Mouse (Mus musculus) limb, embryonic 14.5 days (tissue): Measurements from ENCODE around the gene Cct5. TPM values are rescaled to one million over a fixed set of nuclear protein-coding genes. Genes with fewer than 3 reads are reported as not detected.
"Not testable (repeated sequence)": the region's sequence is repeated elsewhere in the genome, so short reads cannot be mapped to it uniquely, and the experiment has no call there.

ENCODE experiments used
- ATAC-seq: fragments of 200-750 bp; cut with Nextera tagmentation; 2 replicates; pipeline ENCODE4 v1.8.0; 2017; ENCODE audit warnings: low read depth, moderate number of reproducible peaks, moderate TSS enrichment; ENCODE audit not compliant: low FRiP score
- DNase-seq: peaks from one replicate; pipeline ENCODE4 v3.0.0-alpha.2; 2015; ENCODE audit warnings: low spot score
- H3K27ac ChIP-seq: fragments of 300-500 bp; sonication (generic); replicated peaks from 2 replicates; pipeline ENCODE4 v1.5.1; 2014; ENCODE audit warnings: low read depth, mild to moderate bottlenecking, low read length, moderate library complexity, mixed read lengths
- H3K27me3 ChIP-seq: fragments of 300-500 bp; sonication (generic); 2 replicates; pipeline ENCODE4 v1.6.1; 2014; ENCODE audit warnings: low read length, mixed read lengths; ENCODE audit not compliant: control insufficient read depth, insufficient read depth
- H3K36me3 ChIP-seq: fragments of 300-500 bp; sonication (generic); 2 replicates; pipeline ENCODE4 v1.6.1; 2014; ENCODE audit warnings: mild to moderate bottlenecking, low read length, moderate library complexity, mixed read lengths; ENCODE audit not compliant: control insufficient read depth, insufficient read depth
- H3K4me1 ChIP-seq: fragments of 300-500 bp; sonication (generic); 2 replicates; pipeline ENCODE4 v1.6.1; 2014; ENCODE audit warnings: antibody characterized with exemption, low read length, mixed read lengths; ENCODE audit not compliant: control insufficient read depth, insufficient read depth
- H3K4me2 ChIP-seq: fragments of 300-500 bp; sonication (generic); replicated peaks from 2 replicates; pipeline ENCODE4 v1.6.1; 2014; ENCODE audit warnings: low read depth, mild to moderate bottlenecking, low read length, moderate library complexity; ENCODE audit not compliant: severe bottlenecking
- H3K4me3 ChIP-seq: fragments of 300-500 bp; sonication (generic); replicated peaks from 2 replicates; pipeline ENCODE4 v1.5.1; 2014; ENCODE audit warnings: low read length
- H3K9ac ChIP-seq: fragments of 300-500 bp; sonication (generic); 2 replicates; pipeline ENCODE4 v1.6.1; 2014; ENCODE audit warnings: mild to moderate bottlenecking, low read depth, low read length, moderate library complexity; ENCODE audit not compliant: severe bottlenecking
- H3K9me3 ChIP-seq: fragments of 300-500 bp; sonication (generic); 2 replicates; pipeline ENCODE4 v1.6.1; 2016; ENCODE audit warnings: low read length; ENCODE audit not compliant: control insufficient read depth
- POLR2A ChIP-seq: fragments of 200-500 bp; IDR thresholded peaks from 2 replicates; pipeline ENCODE4 v1.8.0; 2012; ENCODE audit warnings: inconsistent platforms, mild to moderate bottlenecking, moderate library complexity, borderline replicate concordance; ENCODE audit not compliant: insufficient read depth, insufficient read length; ENCODE audit errors: extremely low read depth
- WGBS: fragments of 180-500 bp; shearing (Covaris S2); extraction: QIAGEN DNeasy Blood & Tissue Kit; methylation state at CpG from one replicate; pipeline ENCODE4 v1.1.7; 2014; 5-methylcytosine and 5-hydroxymethylcytosine counted together
- polyA plus RNA-seq, 2 experiments: library from polyadenylated mRNA; depleted of rRNA in 1 of 2; stranded (reverse) in 1 of 2; unstranded in 1 of 2; fragments of >200 nt; fragmentation: Nextera tagmentation in 1 of 2; extraction: Ambion mirVana in 1 of 2; gene quantifications; 2 replicates each; pipeline versions ENCODE4 v1.2.1 to v1.2.3; 2012 to 2014

Gene Cct5
- polyA plus RNA-seq, 2 experiments: 328 to 505 TPM

DNA sequence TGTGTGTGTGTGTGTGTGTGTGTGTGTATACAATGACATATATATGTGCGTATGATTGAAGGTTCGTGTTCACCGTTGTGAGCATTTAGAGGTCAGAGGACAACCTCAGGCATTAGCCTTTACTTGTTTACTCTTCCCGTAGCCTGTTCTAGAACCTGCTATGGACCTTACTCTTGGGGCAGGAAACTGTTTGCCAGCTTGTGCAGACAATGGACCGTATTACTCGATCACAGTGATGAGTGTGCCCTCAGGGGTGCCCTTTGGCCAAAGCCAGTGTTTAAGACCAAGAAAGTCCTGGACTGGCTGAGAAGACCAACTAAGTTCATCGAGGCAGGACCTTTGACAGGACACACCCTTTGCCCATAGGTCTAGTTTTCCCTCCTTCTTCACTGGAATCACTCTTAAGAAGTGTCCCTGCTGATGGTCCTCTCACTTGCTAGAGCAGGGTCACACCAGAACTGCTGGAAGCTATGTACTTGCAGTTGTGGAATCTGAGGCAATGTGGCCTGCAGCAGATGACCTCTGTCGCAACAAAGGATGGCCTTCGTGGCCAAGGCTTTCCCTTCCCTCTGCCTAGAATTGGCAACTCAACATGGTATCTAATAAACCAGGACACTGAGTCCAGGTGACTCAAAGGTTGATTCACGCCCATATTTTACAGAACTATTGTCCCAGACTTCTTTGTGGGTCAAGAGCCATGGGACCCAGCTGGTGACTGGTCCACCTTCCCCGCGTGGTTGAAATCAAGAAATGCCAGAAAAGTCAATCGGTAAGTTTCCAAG, 18.1 kb downstream of the Cct5 start:
- Histone ChIP-seq H3K4me1 (no peaks in the 10 kb centered on the region), H3K4me3 (no peak overlapping the region), H3K27me3 (no peaks in the 10 kb centered on the region), H3K36me3 (no peaks in the 10 kb centered on the region), H3K9ac (no peak overlapping the region), H3K4me2 (no peak overlapping the region), H3K9me3 (no peaks in the 10 kb centered on the region), H3K27ac (no peak overlapping the region)
- WGBS: 89% methylated on average over 13 of the region's 13 CpGs
- DNase-seq: no peak
- no peak for ATAC-seq
- TF ChIP-seq POLR2A: no peak

DNA sequence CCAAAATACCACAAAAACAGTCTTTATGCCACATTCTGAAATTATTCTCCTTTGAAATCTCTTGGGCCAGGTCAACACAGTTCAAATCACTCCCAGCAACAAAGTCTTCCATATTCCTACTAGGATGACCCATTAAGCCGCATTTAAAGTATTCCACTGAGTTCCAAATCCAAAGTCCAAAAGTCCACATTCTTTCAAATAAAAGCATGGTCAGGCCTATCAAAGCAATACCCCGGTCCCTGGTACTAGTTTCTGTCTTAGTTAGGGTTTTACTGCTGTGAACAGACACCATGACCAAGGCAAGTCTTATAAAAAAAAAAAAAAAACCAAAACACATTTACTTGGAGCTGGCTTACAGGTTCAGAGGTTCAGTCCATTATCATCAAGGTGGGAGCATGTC, 20.5 kb downstream of the Cct5 start:
- H3K4me1 ChIP-seq, H3K9me3 ChIP-seq, H3K9ac ChIP-seq, H3K36me3 ChIP-seq, H3K4me3 ChIP-seq, H3K27ac ChIP-seq, ATAC-seq, H3K4me2 ChIP-seq, H3K27me3 ChIP-seq, DNase-seq: not testable (repeated sequence)
- WGBS: 88% methylated on average over 2 of the region's 2 CpGs

DNA sequence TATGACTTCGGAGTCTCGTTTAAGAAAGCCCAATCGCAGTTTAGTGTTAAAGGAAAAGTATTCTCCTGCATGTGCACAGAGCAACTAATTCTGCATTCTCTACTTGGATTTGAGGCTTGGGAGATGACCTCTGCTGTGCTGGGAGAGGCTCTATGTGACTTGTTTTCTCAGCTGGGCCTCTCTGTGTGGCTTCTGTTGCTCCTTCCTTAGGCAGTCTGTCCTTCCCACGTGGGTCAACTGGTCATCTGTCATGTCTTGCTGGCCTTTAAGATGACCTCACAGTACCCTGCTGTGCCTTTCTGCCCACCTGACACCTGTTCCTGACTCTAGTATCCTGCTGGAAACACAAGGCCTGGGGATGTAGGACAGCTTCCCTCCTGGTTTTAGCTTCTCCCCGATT, 25.5 kb downstream of the Cct5 start:
- DNase-seq (no peak), ATAC-seq (no peak)
- WGBS: 78% methylated on average over 5 of the region's 5 CpGs
- TF ChIP-seq POLR2A: no peak
- Histone ChIP-seq H3K4me1 (peaks cover 13% of the 10 kb centered on the region), H3K27ac (no peak overlapping the region), H3K36me3 (no peaks in the 10 kb centered on the region), H3K4me2 (no peak overlapping the region), H3K27me3 (no peaks in the 10 kb centered on the region), H3K9me3 (no peaks in the 10 kb centered on the region), H3K9ac (no peak overlapping the region), H3K4me3 (no peak overlapping the region)

DNA sequence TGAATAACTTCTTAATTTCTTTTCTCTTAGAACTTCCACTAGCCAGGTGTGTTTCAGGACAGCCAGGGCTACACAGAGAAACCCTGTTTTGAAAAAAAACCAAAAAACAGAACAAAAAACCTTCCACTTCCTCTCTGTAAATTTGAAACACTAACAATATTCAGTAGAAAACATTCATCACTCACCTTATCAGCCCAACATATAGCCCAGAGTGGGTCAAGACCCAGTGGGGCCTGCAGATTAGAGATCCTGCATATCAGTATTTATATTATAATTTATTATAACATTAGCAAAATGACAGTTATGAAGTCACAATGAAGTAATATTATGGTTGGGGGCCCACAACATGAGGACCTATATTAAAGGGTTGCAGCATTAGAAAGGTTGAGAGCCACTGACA, 27.9 kb downstream of the Cct5 start:
- no peak overlapping the region for H3K27ac ChIP-seq
- ATAC-seq: no peak
- peaks cover 17% of the 10 kb centered on the region for H3K4me1 ChIP-seq
- no peak for TF ChIP-seq POLR2A
- no peak for DNase-seq
- no peak overlapping the region for H3K9ac ChIP-seq
- H3K27me3 ChIP-seq: no peaks in the 10 kb centered on the region
- H3K36me3 ChIP-seq: no peaks in the 10 kb centered on the region
- H3K4me2 ChIP-seq: no peak overlapping the region
- no peaks in the 10 kb centered on the region for H3K9me3 ChIP-seq
- H3K4me3 ChIP-seq: no peak overlapping the region

DNA sequence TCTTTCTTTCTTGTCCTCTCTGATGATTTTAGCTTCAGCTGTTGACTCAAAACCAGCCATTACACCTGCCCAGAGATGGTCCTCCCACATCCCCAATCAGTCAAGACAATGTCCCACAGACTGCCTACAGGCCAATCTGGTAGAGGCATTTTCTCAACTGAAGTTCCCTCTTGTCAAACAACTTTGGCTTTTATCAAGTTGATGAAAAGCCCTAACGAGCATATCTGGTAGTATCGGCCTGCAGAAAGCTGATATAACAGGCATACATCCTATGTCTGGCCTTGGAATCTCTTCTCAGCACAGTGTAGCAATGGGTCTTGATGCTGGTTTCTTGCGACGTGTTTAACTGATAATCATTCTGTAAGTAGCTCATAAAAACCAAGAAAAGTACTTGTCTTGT, 28.3 kb downstream of the Cct5 start:
- H3K9me3 ChIP-seq: no peaks in the 10 kb centered on the region
- DNase-seq (no peak), ATAC-seq (no peak)
- no peak overlapping the region for H3K27ac ChIP-seq
- H3K4me2 ChIP-seq: no peak overlapping the region
- no peaks in the 10 kb centered on the region for H3K27me3 ChIP-seq
- WGBS: 82% methylated on average over 4 of the region's 4 CpGs
- no peak overlapping the region for H3K4me3 ChIP-seq
- TF ChIP-seq POLR2A: no peak
- H3K4me1 ChIP-seq: peaks cover 20% of the 10 kb centered on the region
- no peak overlapping the region for H3K9ac ChIP-seq
- H3K36me3 ChIP-seq: no peaks in the 10 kb centered on the region
